Comparison of ENCODE assay signal across 8 mouse cellular contexts in genomic region chr13:56806776-56807490, GRCm38 (mm10). TPM values are rescaled to one million over a fixed set of nuclear protein-coding genes. Genes with fewer than 3 reads are reported as not detected.
DNase-seq lines count a peak whose midpoint lies in the region; ATAC-seq and TF ChIP-seq lines count a peak whose summit lies in the region.

No protein-coding gene starts in this region.

- no peaks in the 10 kb centered on the region for H3K4me1 ChIP-seq in intestine, embryonic 15.5 days (replicated peaks)
- no peaks in the 10 kb centered on the region for H3K4me1 ChIP-seq in small intestine, adult 2 months (ENCODE audit: control insufficient read depth, insufficient read depth, insufficient read length, low read length)

- peak; percentile 99 for TF ChIP-seq CTCF in small intestine, adult 2 months (IDR thresholded peaks at IDR 0.05; ENCODE audit: extremely low read depth, insufficient read length, insufficient replicate concordance, low read depth, low read length)

- WGBS in intestine, embryonic 15.5 days, result 7% methylated on average over 27 of the region's 27 CpGs
- 6% methylated on average over 27 of the region's 27 CpGs for WGBS in small intestine, adult 2 months

- no peaks in the 10 kb centered on the region for H3K36me3 ChIP-seq in intestine, embryonic 15.5 days
- H3K36me3 ChIP-seq in small intestine, adult 2 months (ENCODE audit: control insufficient read depth, insufficient read depth, low read length), result no peaks in the 10 kb centered on the region

- no peak overlapping the region for H3K27ac ChIP-seq in intestine, embryonic 15.5 days
- H3K27ac ChIP-seq in small intestine, adult 2 months (ENCODE audit: insufficient read depth, low read depth, low read length), result no peak overlapping the region

- peak overlapping the region; percentile 73 for H3K4me2 ChIP-seq in intestine, embryonic 15.5 days (replicated peaks)

- peak; percentile 93 for DNase-seq in adrenal gland, adult 2 months
- peak; percentile 93 for DNase-seq in embryo, embryonic 11 days
- peak; percentile 88 for DNase-seq in gastrocnemius, postnatal 4 days (ENCODE audit: low spot score in 2 of 2)
- DNase-seq in left cerebral cortex, postnatal 14 days (ENCODE audit: low spot score in 2 of 2), result peak; percentile 91 to 96
- peak; percentile 87 for DNase-seq in mesoderm, embryonic 11.5 days (ENCODE audit: low read depth, low spot score)

- no peak for TF ChIP-seq POLR2A in small intestine, adult 2 months (IDR thresholded peaks at IDR 0.05; ENCODE audit: low read depth, low read length)

- peak; percentile 81 for ATAC-seq in intestine, embryonic 15.5 days
- no peak for ATAC-seq in activated CD4-positive, CD25-positive, alpha-beta regulatory T cell, adult 4 months

- peak overlapping the region; percentile 23; the same call in 1 of the 2 replicates for H3K9ac ChIP-seq in intestine, embryonic 15.5 days

- peaks cover 5% of the 10 kb centered on the region; the same call in 1 of the 2 replicates for H3K27me3 ChIP-seq in intestine, embryonic 15.5 days (replicated peaks)
- H3K27me3 ChIP-seq in small intestine, adult 2 months (ENCODE audit: control insufficient read depth, insufficient read depth, low read length), result no peaks in the 10 kb centered on the region

- H3K4me3 ChIP-seq in intestine, embryonic 15.5 days (replicated peaks), result peak overlapping the region; percentile 28
- peak overlapping the region; percentile 8; the same call in 1 of the 2 replicates for H3K4me3 ChIP-seq in small intestine, adult 2 months (ENCODE audit: low read depth, low read length)

- no peaks in the 10 kb centered on the region for H3K9me3 ChIP-seq in intestine, embryonic 15.5 days

- intact Hi-C loops in left cerebral cortex, postnatal 14 days (cut with DNase I), result loop anchor here (2.0 to 10.0 kb wide), 3 partner anchors 88 to 454 kb away; partner anchors contain the start of gene Trpc7

RNA-seq across cellular contexts. Expression of gene Gm45623, which starts 53.3 kb away (rescaled TPM):
- total RNA-seq in adrenal gland, adult 2 months (2021), result not detected
- polyA plus RNA-seq in adrenal gland, adult 2 months (2012; rRNA removed), result not detected in 2 replicates
- not detected for total RNA-seq in gastrocnemius, postnatal 4 days (2021)
- polyA plus RNA-seq in intestine, embryonic 15.5 days (2015; fragmentation: Nextera tagmentation; extraction: Ambion mirVana), result 0.50 and 1.00 TPM in 2 replicates
- 10 to 100 TPM; 13.7 to 16.2 TPM for total RNA-seq in left cerebral cortex, postnatal 14 days (2021)
- polyA plus RNA-seq in small intestine, adult 2 months (2012; rRNA removed), result 0.23 and 2.7 TPM in 2 replicates
- not detected for polyA plus RNA-seq in activated CD4-positive, CD25-positive, alpha-beta regulatory T cell, adult 4 months (2017; shearing (Covaris generic))
